Mouse (Mus musculus): ENCODE results near the gene Tmem270. TPM values are rescaled to one million over a fixed set of nuclear protein-coding genes. Genes with fewer than 3 reads are reported as not detected.

Tmem270 gene
- polyA plus RNA-seq, 1 experiment = 0.09 TPM

- TF ChIP-seq POLR2A (IDR thresholded peaks at IDR 0.05; ENCODE audit: low read depth, low read length) (no peak), CTCF (conservative IDR thresholded peaks at IDR 0.05; ENCODE audit: insufficient read depth, insufficient read length, low read depth, low read length) (peak; percentile 68)
- WGBS = 32% methylated on average over 12 of the region's 12 CpGs
- no peak overlapping the region for H3K4me3 ChIP-seq (ENCODE audit: insufficient read depth, low read depth, low read length)
- no peaks in the 10 kb centered on the region for H3K27me3 ChIP-seq (replicated peaks; ENCODE audit: control insufficient read depth, insufficient read depth, low read length)
- DNase-seq = peak; percentile 64
- H3K27ac ChIP-seq (ENCODE audit: insufficient read depth, low read depth, low read length) = no peak overlapping the region
- H3K4me1 ChIP-seq (ENCODE audit: control insufficient read depth, insufficient read depth, low read length) = no peaks in the 10 kb centered on the region
- H3K36me3 ChIP-seq (ENCODE audit: control insufficient read depth, insufficient read depth, low read length) = no peaks in the 10 kb centered on the region
Observed at GRCm38 (mm10) chr5:134901012-134901643, 5.4 kb downstream of the Tmem270 start.

GRCm38 (mm10) chr5:134897596-134897995 lies 8.9 kb downstream of the Tmem270 start:
- no peaks in the 10 kb centered on the region for H3K27me3 ChIP-seq (replicated peaks; ENCODE audit: control insufficient read depth, insufficient read depth, low read length)
- no peak for TF ChIP-seq POLR2A (IDR thresholded peaks at IDR 0.05; ENCODE audit: low read depth, low read length)
- TF ChIP-seq CTCF (conservative IDR thresholded peaks at IDR 0.05; ENCODE audit: insufficient read depth, insufficient read length, low read depth, low read length) = no peak
- DNase-seq = no peak
- H3K4me1 ChIP-seq (ENCODE audit: control insufficient read depth, insufficient read depth, low read length) = no peaks in the 10 kb centered on the region
- 82% methylated on average over 17 of the region's 17 CpGs for WGBS
- H3K27ac ChIP-seq (ENCODE audit: insufficient read depth, low read depth, low read length) = no peak overlapping the region
- H3K36me3 ChIP-seq (ENCODE audit: control insufficient read depth, insufficient read depth, low read length) = no peaks in the 10 kb centered on the region
- no peak overlapping the region for H3K4me3 ChIP-seq (ENCODE audit: insufficient read depth, low read depth, low read length)

GRCm38 (mm10) chr5:134896965-134897364 lies 9.6 kb downstream of the Tmem270 start:
- H3K27ac ChIP-seq (ENCODE audit: insufficient read depth, low read depth, low read length) = no peak overlapping the region
- no peaks in the 10 kb centered on the region for H3K27me3 ChIP-seq (replicated peaks; ENCODE audit: control insufficient read depth, insufficient read depth, low read length)
- no peak overlapping the region for H3K4me3 ChIP-seq (ENCODE audit: insufficient read depth, low read depth, low read length)
- 93% methylated on average over 8 of the region's 8 CpGs for WGBS
- TF ChIP-seq CTCF (conservative IDR thresholded peaks at IDR 0.05; ENCODE audit: insufficient read depth, insufficient read length, low read depth, low read length) = no peak
- TF ChIP-seq POLR2A (IDR thresholded peaks at IDR 0.05; ENCODE audit: low read depth, low read length) = no peak
- no peak for DNase-seq
- no peaks in the 10 kb centered on the region for H3K4me1 ChIP-seq (ENCODE audit: control insufficient read depth, insufficient read depth, low read length)
- no peaks in the 10 kb centered on the region for H3K36me3 ChIP-seq (ENCODE audit: control insufficient read depth, insufficient read depth, low read length)

DNA sequence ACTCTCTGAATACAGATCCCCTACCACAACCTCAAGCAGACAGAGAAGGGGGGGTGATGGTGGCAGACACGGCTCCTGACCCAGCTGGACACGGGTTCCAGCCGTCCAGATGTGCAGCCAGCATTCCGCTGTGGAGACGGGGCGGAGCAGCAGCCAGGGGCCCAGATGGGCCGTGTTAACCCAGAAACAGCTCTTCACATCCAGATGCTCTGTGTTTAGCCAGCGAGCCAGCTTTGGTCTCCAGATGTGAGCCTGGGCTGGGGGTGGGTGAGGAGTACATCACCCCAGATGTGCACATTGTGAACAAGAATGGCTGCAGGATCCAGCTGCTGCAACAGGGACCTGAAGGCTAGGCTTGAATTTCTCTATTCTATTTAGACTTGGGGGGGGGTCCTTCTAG lies 11.2 kb downstream of the Tmem270 start:
- no peak for TF ChIP-seq POLR2A (IDR thresholded peaks at IDR 0.05; ENCODE audit: low read depth, low read length)
- TF ChIP-seq CTCF (conservative IDR thresholded peaks at IDR 0.05; ENCODE audit: insufficient read depth, insufficient read length, low read depth, low read length) = no peak
- H3K27me3 ChIP-seq (replicated peaks; ENCODE audit: control insufficient read depth, insufficient read depth, low read length) = no peaks in the 10 kb centered on the region
- no peak overlapping the region for H3K4me3 ChIP-seq (ENCODE audit: insufficient read depth, low read depth, low read length)
- no peaks in the 10 kb centered on the region for H3K4me1 ChIP-seq (ENCODE audit: control insufficient read depth, insufficient read depth, low read length)
- WGBS = 63% methylated on average over 8 of the region's 8 CpGs
- DNase-seq = no peak
- H3K36me3 ChIP-seq (ENCODE audit: control insufficient read depth, insufficient read depth, low read length) = no peaks in the 10 kb centered on the region
- no peak overlapping the region for H3K27ac ChIP-seq (ENCODE audit: insufficient read depth, low read depth, low read length)

DNA sequence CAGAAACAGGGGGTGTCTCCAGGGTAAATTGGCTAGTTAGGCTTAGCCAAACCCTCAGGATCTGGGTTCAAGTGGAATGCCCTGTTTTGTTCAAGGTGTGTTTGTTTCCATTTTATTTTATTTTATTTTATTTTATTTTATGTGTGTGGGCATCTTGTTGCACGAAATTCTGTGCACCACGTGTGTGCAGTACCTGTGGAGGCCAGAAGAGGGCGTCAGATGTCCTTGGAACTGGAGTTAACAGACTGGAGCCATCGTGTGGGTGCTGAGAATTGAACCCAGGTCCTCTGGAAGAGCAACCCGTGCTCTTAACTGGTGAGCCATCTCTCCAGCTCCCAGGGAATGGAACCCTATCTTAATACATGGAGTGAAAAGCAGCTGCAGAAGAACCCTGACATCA lies 13.8 kb downstream of the Tmem270 start:
- H3K4me1 ChIP-seq (ENCODE audit: control insufficient read depth, insufficient read depth, low read length) = no peaks in the 10 kb centered on the region
- H3K36me3 ChIP-seq (ENCODE audit: control insufficient read depth, insufficient read depth, low read length) = no peaks in the 10 kb centered on the region
- WGBS = 88% methylated on average over 5 of the region's 5 CpGs
- TF ChIP-seq CTCF (conservative IDR thresholded peaks at IDR 0.05; ENCODE audit: insufficient read depth, insufficient read length, low read depth, low read length) (no peak), POLR2A (IDR thresholded peaks at IDR 0.05; ENCODE audit: low read depth, low read length) (no peak)
- H3K27me3 ChIP-seq (replicated peaks; ENCODE audit: control insufficient read depth, insufficient read depth, low read length) = no peaks in the 10 kb centered on the region
- no peak overlapping the region for H3K4me3 ChIP-seq (ENCODE audit: insufficient read depth, low read depth, low read length)
- DNase-seq = no peak
- no peak overlapping the region for H3K27ac ChIP-seq (ENCODE audit: insufficient read depth, low read depth, low read length)

GRCm38 (mm10) chr5:134891552-134891951 lies 15.0 kb downstream of the Tmem270 start:
- Histone ChIP-seq H3K27me3 (replicated peaks; ENCODE audit: control insufficient read depth, insufficient read depth, low read length) (no peaks in the 10 kb centered on the region), H3K36me3 (ENCODE audit: control insufficient read depth, insufficient read depth, low read length) (no peaks in the 10 kb centered on the region), H3K4me3 (ENCODE audit: insufficient read depth, low read depth, low read length) (no peak overlapping the region), H3K27ac (ENCODE audit: insufficient read depth, low read depth, low read length) (peak overlapping the region; percentile 66), H3K4me1 (ENCODE audit: control insufficient read depth, insufficient read depth, low read length) (no peaks in the 10 kb centered on the region)
- 60% methylated on average over 8 of the region's 8 CpGs for WGBS
- TF ChIP-seq POLR2A (IDR thresholded peaks at IDR 0.05; ENCODE audit: low read depth, low read length) (no peak), CTCF (conservative IDR thresholded peaks at IDR 0.05; ENCODE audit: insufficient read depth, insufficient read length, low read depth, low read length) (no peak)
- peak; percentile 55 for DNase-seq

GRCm38 (mm10) chr5:134890601-134891054 lies 15.9 kb downstream of the Tmem270 start:
- no peak for TF ChIP-seq CTCF (conservative IDR thresholded peaks at IDR 0.05; ENCODE audit: insufficient read depth, insufficient read length, low read depth, low read length)
- TF ChIP-seq POLR2A (IDR thresholded peaks at IDR 0.05; ENCODE audit: low read depth, low read length) = no peak
- H3K36me3 ChIP-seq (ENCODE audit: control insufficient read depth, insufficient read depth, low read length) = no peaks in the 10 kb centered on the region
- no peaks in the 10 kb centered on the region for H3K27me3 ChIP-seq (replicated peaks; ENCODE audit: control insufficient read depth, insufficient read depth, low read length)
- DNase-seq = peak; percentile 29
- 68% methylated on average over 6 of the region's 6 CpGs for WGBS
- no peak overlapping the region for H3K4me3 ChIP-seq (ENCODE audit: insufficient read depth, low read depth, low read length)
- H3K4me1 ChIP-seq (ENCODE audit: control insufficient read depth, insufficient read depth, low read length) = no peaks in the 10 kb centered on the region
- no peak overlapping the region; the same call in 1 of the 2 replicates for H3K27ac ChIP-seq (ENCODE audit: insufficient read depth, low read depth, low read length)
